Mouse (Mus musculus) erythroblast, embryonic 14.5 days (primary cell): ENCODE data around the gene Chrnb1. TPM values are rescaled to one million over a fixed set of nuclear protein-coding genes. Genes with fewer than 3 reads are reported as not detected.

Experiments
- H3K27me3 ChIP-seq: 2 replicates; pipeline ENCODE4 v1.6.1; 2012; ENCODE audit warnings: inconsistent platforms; ENCODE audit not compliant: control insufficient read depth
- H3K36me3 ChIP-seq: 2 replicates; pipeline ENCODE4 v1.6.1; 2012; ENCODE audit warnings: mild to moderate bottlenecking, inconsistent platforms; ENCODE audit not compliant: control insufficient read depth
- H3K4me1 ChIP-seq: 2 replicates; pipeline ENCODE4 v1.6.1; 2012; ENCODE audit warnings: inconsistent platforms; ENCODE audit not compliant: control insufficient read depth
- H3K4me3 ChIP-seq: replicated peaks from 2 replicates; pipeline ENCODE3; 2012; ENCODE audit warnings: moderate library complexity, mild to moderate bottlenecking, inconsistent platforms
- H3K9me3 ChIP-seq: 2 replicates; pipeline ENCODE4 v1.6.1; 2012; ENCODE audit warnings: low read length, inconsistent platforms, mixed read lengths; ENCODE audit not compliant: control insufficient read depth
- GATA1 ChIP-seq: IDR thresholded peaks from 2 replicates; pipeline ENCODE4 v1.6.1; 2012; ENCODE audit warnings: low read length, inconsistent platforms, mixed read lengths
- TAL1 ChIP-seq: IDR thresholded peaks from 3 replicates; pipeline ENCODE4 v1.6.1; 2012; ENCODE audit warnings: low read length, inconsistent platforms, mixed read lengths
- polyA plus RNA-seq: library from polyadenylated mRNA; stranded (reverse); fragments of >175 nt; gene quantifications from 2 replicates; pipeline ENCODE4 v1.2.3, GENCODE M21; 2012

The Chrnb1 gene
- polyA plus RNA-seq, 1 experiment: not detected

DNA sequence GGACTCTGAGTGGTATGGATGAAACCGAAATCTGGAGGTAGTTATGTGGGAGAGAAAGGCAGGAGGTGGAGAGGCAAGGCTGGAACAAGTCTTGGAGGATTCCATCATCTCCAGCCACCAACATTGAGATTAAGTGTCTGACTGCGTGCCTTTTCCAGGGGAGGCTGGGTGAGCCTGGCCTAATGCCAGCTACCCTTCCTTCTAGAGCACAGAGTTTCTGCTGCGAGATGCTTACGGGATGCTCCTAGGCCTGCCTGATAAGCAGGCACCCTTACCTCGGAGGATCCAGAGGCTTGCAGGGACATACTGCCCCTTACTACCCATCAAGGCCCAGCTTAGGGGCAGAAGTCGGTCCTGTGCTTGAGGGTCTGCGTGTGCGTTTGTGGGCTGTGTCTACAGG, 37.8 kb upstream of the Chrnb1 start:
- TF ChIP-seq GATA1: no peak
- no peak for TF ChIP-seq TAL1
- peaks cover 64% of the 10 kb centered on the region for H3K27me3 ChIP-seq
- H3K9me3 ChIP-seq: peaks cover 2% of the 10 kb centered on the region; the same call in 1 of the 2 replicates
- peaks cover 63% of the 10 kb centered on the region for H3K4me1 ChIP-seq
- H3K4me3 ChIP-seq: peak overlapping the region; percentile 52
- H3K36me3 ChIP-seq: no peaks in the 10 kb centered on the region

DNA sequence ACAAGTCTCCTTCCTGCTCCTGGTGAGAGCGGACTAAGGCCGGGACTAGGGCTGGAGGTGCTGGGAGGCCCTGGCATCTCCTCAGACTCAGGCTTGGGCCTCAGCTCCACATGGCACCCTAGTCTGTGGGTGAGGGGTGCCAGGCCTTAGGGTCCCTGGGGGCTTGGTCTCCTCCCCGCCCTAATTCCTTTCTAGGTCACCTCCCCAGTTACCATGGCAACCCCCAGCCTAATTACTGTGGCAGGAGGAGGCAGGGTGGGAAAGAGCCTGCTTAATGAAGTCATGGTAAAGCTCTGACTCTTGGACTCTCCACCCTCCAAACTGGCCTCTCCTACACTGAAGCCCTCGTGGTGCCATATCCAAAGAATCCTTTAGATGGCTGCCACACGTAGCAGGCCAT, 33.1 kb upstream of the Chrnb1 start:
- Histone ChIP-seq H3K27me3 (peaks cover 26% of the 10 kb centered on the region), H3K36me3 (peaks cover 15% of the 10 kb centered on the region), H3K4me3 (no peak overlapping the region), H3K4me1 (peaks cover 29% of the 10 kb centered on the region), H3K9me3 (0 out of 2 replicates have a peak, but pooled peaks cover 3% of the 10 kb centered on the region)
- no peak for TF ChIP-seq TAL1
- no peak for TF ChIP-seq GATA1

DNA sequence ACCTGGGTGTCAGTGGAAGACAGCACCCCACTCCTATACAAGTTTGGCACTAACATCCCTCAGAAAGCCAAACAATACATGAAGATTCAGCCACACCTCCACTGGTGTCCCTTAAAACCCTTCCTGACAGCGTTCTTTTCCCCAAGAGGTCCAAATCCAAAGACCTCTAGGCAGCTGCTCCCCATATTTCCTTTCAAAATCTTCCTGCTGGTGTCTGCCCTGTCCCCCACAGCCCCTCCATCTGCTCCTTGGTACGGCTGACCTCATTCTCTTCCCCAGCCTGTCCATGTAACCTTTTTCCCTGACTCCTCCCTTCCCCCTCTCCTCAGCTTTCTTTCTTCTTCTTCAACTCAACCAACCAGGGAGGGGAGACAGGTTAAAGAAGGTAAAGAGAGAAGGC, 27.7 kb upstream of the Chrnb1 start:
- peaks cover 15% of the 10 kb centered on the region for H3K36me3 ChIP-seq
- no peak overlapping the region for H3K4me3 ChIP-seq
- H3K9me3 ChIP-seq: 0 out of 2 replicates have a peak, but pooled peaks cover 3% of the 10 kb centered on the region
- H3K4me1 ChIP-seq: peaks cover 3% of the 10 kb centered on the region; the same call in 1 of the 2 replicates
- peaks cover 9% of the 10 kb centered on the region for H3K27me3 ChIP-seq
- TF ChIP-seq TAL1 (no peak), GATA1 (no peak)

DNA sequence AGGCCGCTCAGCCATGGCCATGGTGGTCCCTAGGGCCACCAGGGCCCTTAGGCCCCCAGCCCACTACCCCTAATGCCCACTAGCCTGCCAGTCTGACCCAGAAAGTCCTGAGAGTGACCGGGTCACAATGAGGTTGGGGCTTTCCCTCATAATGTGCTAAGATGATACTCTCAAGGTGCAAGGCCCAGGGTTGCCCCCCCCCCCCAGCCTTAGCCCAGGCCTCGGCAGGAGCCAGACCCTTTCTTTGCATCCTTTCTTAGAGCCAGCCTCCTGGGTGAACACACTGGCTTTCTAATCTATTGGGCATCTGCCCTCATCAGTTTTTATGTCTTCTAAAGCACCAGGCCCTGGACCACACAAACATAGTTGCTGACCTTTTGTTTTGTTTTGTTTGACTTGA, 26.3 kb upstream of the Chrnb1 start, which contains the start of gene Spem1:
Spem1 (minus strand) TSS at position 101 of the 400 bp plus-strand sequence.
- Histone ChIP-seq H3K27me3 (peaks cover 11% of the 10 kb centered on the region), H3K9me3 (peaks cover 9% of the 10 kb centered on the region), H3K4me3 (no peak within 1 kb of the TSS), H3K36me3 (peaks cover 13% of the 10 kb centered on the region), H3K4me1 (peaks cover 3% of the 10 kb centered on the region; the same call in 1 of the 2 replicates)
- TF ChIP-seq GATA1 (no peak), TAL1 (no peak)

DNA sequence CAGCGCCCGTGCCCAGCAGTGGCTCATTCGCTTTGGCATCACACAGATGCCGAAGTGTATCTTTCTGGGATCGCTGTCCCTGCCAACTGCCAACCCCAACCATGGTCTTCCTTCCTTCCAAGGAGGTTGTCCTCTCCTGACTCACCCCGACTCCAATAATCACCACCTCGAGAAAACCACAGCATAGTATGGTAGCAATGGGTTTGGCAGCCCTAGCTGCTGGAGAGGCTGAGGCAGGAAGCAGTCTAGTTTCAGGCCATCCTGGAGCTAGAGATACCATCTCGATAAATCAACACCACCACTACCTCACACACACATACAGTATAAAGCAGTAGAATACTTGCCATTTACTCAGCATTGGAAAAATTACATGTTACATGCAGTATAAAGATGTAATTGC, 23.1 kb upstream of the Chrnb1 start:
- TF ChIP-seq GATA1: no peak
- no peak for TF ChIP-seq TAL1
- Histone ChIP-seq H3K4me1 (no peaks in the 10 kb centered on the region), H3K36me3 (no peaks in the 10 kb centered on the region), H3K4me3 (no peak overlapping the region), H3K9me3 (peaks cover 11% of the 10 kb centered on the region), H3K27me3 (peaks cover 18% of the 10 kb centered on the region)

DNA sequence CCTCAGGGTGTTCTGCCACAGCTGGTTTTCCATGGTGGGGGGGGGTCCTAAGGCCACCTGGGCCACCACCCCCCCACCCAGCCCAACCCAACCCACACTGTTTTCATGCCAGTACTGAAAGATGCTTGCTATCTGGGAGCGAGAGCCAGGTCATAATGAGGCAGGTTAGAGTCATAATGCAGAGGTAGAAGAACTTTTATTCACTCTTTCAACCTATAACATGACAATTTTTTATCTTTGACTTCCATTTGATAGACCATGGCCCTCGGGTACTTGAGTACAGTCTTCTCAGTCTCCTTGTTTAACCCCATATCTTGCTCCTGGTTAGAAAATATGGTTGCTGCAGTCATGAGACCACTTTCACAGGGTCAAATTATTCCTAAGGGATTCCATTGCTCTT, 22.6 kb upstream of the Chrnb1 start, which contains the start of gene Spem2:
Spem2 (minus strand) TSS at position 101 of the 400 bp plus-strand sequence.
- Histone ChIP-seq H3K27me3 (peaks cover 21% of the 10 kb centered on the region), H3K36me3 (no peaks in the 10 kb centered on the region), H3K4me1 (no peaks in the 10 kb centered on the region), H3K4me3 (no peak within 1 kb of the TSS), H3K9me3 (peaks cover 11% of the 10 kb centered on the region)
- no peak for TF ChIP-seq TAL1
- TF ChIP-seq GATA1: no peak

DNA sequence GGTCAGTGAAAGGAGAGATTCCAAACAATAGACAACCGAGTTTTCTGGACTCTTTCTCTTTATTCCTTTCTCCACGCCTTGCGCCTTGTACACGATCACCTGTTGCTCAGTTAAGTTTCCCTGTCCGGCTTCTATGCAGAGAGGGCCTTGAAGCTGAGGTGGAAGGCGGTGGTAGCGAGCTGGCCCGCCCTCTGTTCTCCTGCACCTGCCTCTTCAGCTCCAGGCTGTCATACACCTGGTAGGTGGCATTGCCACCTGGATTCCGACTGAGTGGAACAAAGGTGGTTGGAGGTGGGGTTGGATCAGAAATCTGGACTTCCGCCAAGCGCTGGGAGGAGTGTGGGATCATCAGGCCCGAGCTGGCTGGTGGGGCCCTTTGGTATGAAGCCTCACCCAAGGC, 20.8 kb upstream of the Chrnb1 start:
- no peaks in the 10 kb centered on the region for H3K36me3 ChIP-seq
- no peaks in the 10 kb centered on the region for H3K4me1 ChIP-seq
- H3K9me3 ChIP-seq: peaks cover 11% of the 10 kb centered on the region
- H3K4me3 ChIP-seq: no peak overlapping the region
- TF ChIP-seq GATA1 (no peak), TAL1 (no peak)
- H3K27me3 ChIP-seq: peaks cover 28% of the 10 kb centered on the region

DNA sequence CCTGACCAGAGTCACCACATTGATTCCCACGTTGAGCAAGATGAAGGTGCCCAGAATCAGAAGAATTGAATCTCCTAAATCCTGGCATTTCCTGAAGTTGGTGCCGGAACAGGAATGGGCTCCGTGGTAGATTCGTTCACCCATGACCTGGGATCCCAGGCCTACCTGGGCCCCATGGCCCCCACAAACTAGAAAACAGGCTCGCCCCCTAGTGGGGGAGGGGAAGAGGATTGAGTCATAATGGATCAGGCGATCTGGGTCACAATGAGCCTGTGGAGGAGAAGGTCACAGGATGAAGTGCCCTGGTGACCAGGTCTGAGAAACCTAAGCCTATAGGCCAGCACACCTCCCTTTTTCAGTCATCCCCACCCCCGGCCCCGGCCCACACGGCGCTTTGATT, 19.4 kb upstream of the Chrnb1 start, which contains the start of gene Gm39566:
Gm39566 (minus strand) TSS at position 144 of the 400 bp plus-strand sequence.
- H3K9me3 ChIP-seq: peaks cover 11% of the 10 kb centered on the region
- H3K36me3 ChIP-seq: no peaks in the 10 kb centered on the region
- peaks cover 42% of the 10 kb centered on the region for H3K27me3 ChIP-seq
- H3K4me3 ChIP-seq: no peak within 1 kb of the TSS
- TF ChIP-seq TAL1: no peak
- no peak for TF ChIP-seq GATA1
- no peaks in the 10 kb centered on the region for H3K4me1 ChIP-seq

DNA sequence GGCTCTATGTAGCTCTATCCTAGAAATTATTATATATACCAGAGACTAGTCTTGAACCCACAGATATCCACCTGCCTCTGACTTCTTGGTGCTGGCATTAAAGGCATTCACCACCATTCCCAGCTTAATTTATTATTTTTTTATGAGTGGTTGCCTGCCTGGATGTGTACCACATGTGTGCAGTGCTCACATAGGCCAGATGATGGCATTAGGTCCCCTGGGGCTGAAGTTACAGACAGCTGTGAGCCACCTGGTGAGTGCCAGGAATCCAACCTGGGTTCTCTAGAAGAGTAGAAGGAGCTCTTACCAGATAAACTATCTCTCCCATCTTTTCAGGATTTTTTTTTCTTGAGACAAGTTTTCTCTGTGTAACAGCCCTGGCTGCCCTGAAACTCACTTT, 14.5 kb upstream of the Chrnb1 start:
- peaks cover 2% of the 10 kb centered on the region; the same call in 1 of the 2 replicates for H3K4me1 ChIP-seq
- no peaks in the 10 kb centered on the region for H3K36me3 ChIP-seq
- no peak for TF ChIP-seq TAL1
- TF ChIP-seq GATA1: no peak
- peaks cover 65% of the 10 kb centered on the region for H3K27me3 ChIP-seq
- H3K4me3 ChIP-seq: no peak overlapping the region
- 0 out of 2 replicates have a peak, but pooled peaks cover 2% of the 10 kb centered on the region for H3K9me3 ChIP-seq

DNA sequence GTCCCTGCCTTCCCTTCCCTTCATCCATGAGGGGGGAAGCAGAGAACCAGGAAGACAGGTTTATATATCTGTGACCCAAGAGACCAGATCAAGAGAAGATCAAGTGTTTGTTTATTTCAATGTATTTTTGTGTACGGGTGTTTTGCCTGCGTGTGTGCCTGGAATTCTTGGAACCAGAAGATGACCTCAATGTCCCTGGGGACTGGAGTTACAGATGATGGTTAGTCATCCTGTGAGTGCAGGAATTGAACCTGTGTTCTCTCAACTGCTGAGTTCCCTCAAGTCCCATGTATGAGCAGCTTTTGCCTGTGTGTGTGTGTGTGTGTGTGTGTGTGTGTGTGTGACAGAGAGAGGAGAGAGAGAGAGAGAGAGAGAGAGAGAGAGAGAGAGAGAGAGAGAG, 11.9 kb upstream of the Chrnb1 start:
- H3K9me3 ChIP-seq: peaks cover 17% of the 10 kb centered on the region; the same call in 1 of the 2 replicates
- H3K27me3 ChIP-seq: peaks cover 79% of the 10 kb centered on the region
- H3K36me3 ChIP-seq: no peaks in the 10 kb centered on the region
- H3K4me1 ChIP-seq: peaks cover 27% of the 10 kb centered on the region
- no peak overlapping the region for H3K4me3 ChIP-seq
- TF ChIP-seq TAL1 (no peak), GATA1 (no peak)
